Mouse (Mus musculus): ENCODE results near the gene Tesk2.

Gene Tesk2

GRCm38 (mm10) chr4:116712536-116712935, 8.2 kb upstream of the Tesk2 start:
- no peak for DNase-seq (ENCODE audit: low spot score in 2 of 2)

- peak; percentile 25 to 45 for DNase-seq (ENCODE audit: low spot score in 2 of 2)
These were observed 1.4 kb upstream of the Tesk2 start for GRCm38 (mm10) chr4:116719396-116719795.

GRCm38 (mm10) chr4:116721098-116721628, 415 bp downstream of the Tesk2 start:
- no peak for DNase-seq (ENCODE audit: low spot score in 2 of 2)

GRCm38 (mm10) chr4:116722230-116722629, 1.5 kb downstream of the Tesk2 start:
- no peak for DNase-seq (ENCODE audit: low spot score in 2 of 2)

GRCm38 (mm10) chr4:116725444-116725843, 4.7 kb downstream of the Tesk2 start:
- no peak for DNase-seq (ENCODE audit: low spot score in 2 of 2)

- no peak for DNase-seq (ENCODE audit: low spot score in 2 of 2)
These were observed 6.7 kb downstream of the Tesk2 start for GRCm38 (mm10) chr4:116727401-116727800.

GRCm38 (mm10) chr4:116729532-116729931, 8.8 kb downstream of the Tesk2 start:
- DNase-seq (ENCODE audit: low spot score in 2 of 2) = no peak

- DNase-seq (ENCODE audit: low spot score in 2 of 2) = no peak
These were observed 10.3 kb downstream of the Tesk2 start for GRCm38 (mm10) chr4:116731077-116731476.

- no peak for DNase-seq (ENCODE audit: low spot score in 2 of 2)
These were observed 11.6 kb downstream of the Tesk2 start for GRCm38 (mm10) chr4:116732355-116732754.

GRCm38 (mm10) chr4:116734996-116735395, 14.2 kb downstream of the Tesk2 start:
- no peak for DNase-seq (ENCODE audit: low spot score in 2 of 2)

- no peak for DNase-seq (ENCODE audit: low spot score in 2 of 2)
These were observed 18.4 kb downstream of the Tesk2 start for GRCm38 (mm10) chr4:116738972-116739751.

GRCm38 (mm10) chr4:116749750-116750149, 29.0 kb downstream of the Tesk2 start:
- DNase-seq (ENCODE audit: low spot score in 2 of 2) = no peak

GRCm38 (mm10) chr4:116761914-116762313, 41.2 kb downstream of the Tesk2 start:
- no peak for DNase-seq (ENCODE audit: low spot score in 2 of 2)

GRCm38 (mm10) chr4:116764001-116764400, 43.3 kb downstream of the Tesk2 start:
- DNase-seq (ENCODE audit: low spot score in 2 of 2) = no peak

GRCm38 (mm10) chr4:116768510-116768909, 47.8 kb downstream of the Tesk2 start:
- no peak for DNase-seq (ENCODE audit: low spot score in 2 of 2)

- no peak for DNase-seq (ENCODE audit: low spot score in 2 of 2)
These were observed 48.3 kb downstream of the Tesk2 start for GRCm38 (mm10) chr4:116769060-116769459.

- no peak for DNase-seq (ENCODE audit: low spot score in 2 of 2)
These were observed 55.6 kb downstream of the Tesk2 start for GRCm38 (mm10) chr4:116776391-116776790.

- DNase-seq (ENCODE audit: low spot score in 2 of 2) = no peak
These were observed 56.3 kb downstream of the Tesk2 start for GRCm38 (mm10) chr4:116777079-116777478.

- no peak for DNase-seq (ENCODE audit: low spot score in 2 of 2)
These were observed 59.8 kb downstream of the Tesk2 start for GRCm38 (mm10) chr4:116780541-116780940.

- DNase-seq (ENCODE audit: low spot score in 2 of 2) = no peak
These were observed 60.6 kb downstream of the Tesk2 start for GRCm38 (mm10) chr4:116781366-116781765.

GRCm38 (mm10) chr4:116782171-116782570, 61.4 kb downstream of the Tesk2 start:
- no peak for DNase-seq (ENCODE audit: low spot score in 2 of 2)

- no peak for DNase-seq (ENCODE audit: low spot score in 2 of 2)
These were observed 65.8 kb downstream of the Tesk2 start for GRCm38 (mm10) chr4:116786587-116786986.

GRCm38 (mm10) chr4:116787985-116788760, 67.4 kb downstream of the Tesk2 start:
- no peak for DNase-seq (ENCODE audit: low spot score in 2 of 2)

All from frontal cortex, postnatal 25 days (tissue).